Mouse (Mus musculus): ENCODE data around the gene Wfdc16.

- TF ChIP-seq CTCF (IDR thresholded peaks at IDR 0.05; ENCODE audit: low read depth, low read length) (no peak), POLR2A (IDR thresholded peaks at IDR 0.05; ENCODE audit: extremely low read depth, insufficient read depth, low read length) (no peak)
Observed at GRCm38 (mm10) chr2:164670261-164670660, 31.7 kb upstream of the Wfdc16 start.
